Mouse (Mus musculus) right cerebral cortex, adult 18-20 months (tissue): ENCODE results near the gene Rimklb.
"Not testable (repeated sequence)": the region's sequence is repeated elsewhere in the genome, so short reads cannot be mapped to it uniquely, and the experiment has no call there.

Experiments
- DNase-seq: peaks from one replicate; pipeline ENCODE4 v3.0.0; 2022; ENCODE audit warnings: mixed read lengths

Rimklb gene

DNA sequence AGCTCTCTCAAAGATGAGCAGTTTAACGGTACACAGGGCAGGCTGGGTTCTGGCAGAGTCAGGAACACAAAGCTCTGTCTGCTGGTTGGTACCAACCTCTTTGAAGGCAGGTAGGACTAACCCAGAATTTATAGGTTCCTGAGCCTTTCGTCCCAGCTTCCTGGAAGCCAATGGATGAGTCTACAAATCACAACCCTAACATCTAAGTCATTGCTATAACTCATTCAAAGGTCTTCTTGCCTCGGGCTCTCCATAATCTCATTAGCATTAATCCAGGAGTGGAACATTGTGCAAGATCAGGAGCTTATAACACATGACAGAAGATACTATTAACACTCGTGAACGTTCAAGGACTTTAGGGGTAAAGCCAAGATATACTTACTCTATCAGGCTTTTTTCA is at the start of gene Rimklb:
Gene Rimklb (minus strand): TSS at position 101 of the 400 bp plus-strand sequence.
- no peak for DNase-seq

- DNase-seq = no peak
These were observed 47.4 kb upstream of the Rimklb start for GRCm38 (mm10) chr6:122545948-122546347.

DNA sequence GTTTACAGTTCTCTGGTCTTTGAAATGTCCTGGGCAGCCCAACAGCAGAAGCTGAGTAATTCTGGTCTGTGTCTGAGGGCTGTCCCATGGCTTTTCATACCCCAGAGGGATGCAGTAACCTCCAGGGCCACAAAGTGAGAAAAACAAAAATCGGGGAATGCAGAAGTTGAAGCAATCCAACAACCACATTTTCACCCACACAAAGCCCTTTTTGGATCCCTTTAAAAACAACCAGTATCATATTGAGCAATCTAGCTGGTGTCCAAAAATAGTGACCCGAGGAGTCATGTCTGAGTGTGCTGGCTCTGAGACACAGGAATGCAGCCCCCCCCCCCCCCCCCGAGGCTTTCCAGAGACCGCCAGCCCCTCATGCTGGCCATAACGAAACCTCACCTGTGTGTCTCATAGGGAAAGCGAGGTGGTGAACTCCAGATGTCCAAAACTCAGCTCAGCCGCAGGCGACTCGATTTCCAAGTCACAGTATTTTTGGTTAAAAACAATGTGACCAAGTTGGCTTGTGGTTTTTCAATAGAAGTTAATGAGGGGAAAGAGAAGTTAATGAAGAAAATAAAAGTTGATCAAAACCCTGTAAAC is 46.8 kb upstream of the Rimklb start:
- no peak for DNase-seq

DNA sequence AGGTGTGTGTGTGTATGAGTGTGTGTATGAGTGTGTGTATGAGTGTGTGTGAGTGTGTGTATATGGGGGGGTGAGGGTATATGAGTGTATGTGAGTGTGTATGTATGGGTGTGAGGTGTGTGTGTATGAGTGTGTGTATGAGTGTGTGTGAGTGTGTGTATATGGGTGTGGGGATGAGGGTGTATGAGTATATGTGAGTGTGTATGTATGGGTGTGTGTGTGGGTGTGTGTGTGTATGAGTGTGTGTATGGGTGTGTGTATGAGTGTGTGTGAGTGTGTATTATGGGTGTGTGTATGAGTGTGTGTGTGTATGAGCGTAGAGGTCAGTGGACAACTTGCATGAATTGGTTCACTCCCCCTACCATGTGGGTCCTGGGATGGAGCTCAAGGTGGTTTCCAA is 46.1 kb upstream of the Rimklb start:
- no peak for DNase-seq

- DNase-seq = no peak
These were observed 45.0 kb upstream of the Rimklb start for GRCm38 (mm10) chr6:122543574-122543973.

- not testable (repeated sequence) for DNase-seq
These were observed 43.9 kb upstream of the Rimklb start for GRCm38 (mm10) chr6:122542459-122542858.

DNA sequence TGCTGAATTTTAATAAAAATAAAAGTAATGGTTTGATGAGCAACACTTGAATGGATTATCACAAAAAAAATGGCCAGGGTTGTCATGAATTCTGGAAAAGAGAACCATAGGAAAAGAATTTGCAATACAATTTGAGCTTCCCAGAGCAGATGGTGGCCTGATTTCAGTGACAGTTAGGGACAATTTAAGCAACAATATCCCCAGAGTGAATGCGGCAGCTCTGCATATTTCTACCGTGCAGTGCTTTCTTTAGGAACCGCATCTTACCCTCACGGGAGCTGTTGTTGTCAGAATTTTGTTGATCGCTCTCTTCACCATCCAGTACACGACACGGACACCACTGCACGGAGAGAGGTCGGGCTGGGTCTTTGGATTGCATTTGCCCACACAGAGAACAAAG is 41.0 kb upstream of the Rimklb start:
- peak; percentile 17 for DNase-seq

DNA sequence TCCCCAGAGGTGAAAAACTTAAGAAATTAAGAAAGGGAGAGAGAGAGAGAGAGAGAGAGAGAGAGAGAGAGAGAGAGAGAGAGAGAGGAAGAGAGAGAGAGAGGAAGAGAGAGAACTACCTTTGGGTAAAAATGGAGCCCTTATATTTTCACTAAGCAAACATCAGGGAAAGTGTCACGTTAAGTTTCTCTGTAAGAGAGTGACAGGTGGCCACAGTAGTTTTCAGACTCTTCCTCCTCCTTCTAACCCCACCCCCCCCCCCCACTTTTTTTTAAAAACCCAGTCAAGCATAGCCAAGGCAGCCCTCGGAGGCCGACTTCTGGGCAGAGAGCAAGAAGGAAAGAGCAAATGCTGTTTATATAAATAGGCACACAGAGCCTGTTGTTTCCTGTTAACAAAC is 35.5 kb upstream of the Rimklb start:
- DNase-seq = no peak

GRCm38 (mm10) chr6:122532883-122533302 is 34.3 kb upstream of the Rimklb start:
- DNase-seq = no peak

GRCm38 (mm10) chr6:122531466-122532174 is 33.1 kb upstream of the Rimklb start:
- DNase-seq = no peak

DNA sequence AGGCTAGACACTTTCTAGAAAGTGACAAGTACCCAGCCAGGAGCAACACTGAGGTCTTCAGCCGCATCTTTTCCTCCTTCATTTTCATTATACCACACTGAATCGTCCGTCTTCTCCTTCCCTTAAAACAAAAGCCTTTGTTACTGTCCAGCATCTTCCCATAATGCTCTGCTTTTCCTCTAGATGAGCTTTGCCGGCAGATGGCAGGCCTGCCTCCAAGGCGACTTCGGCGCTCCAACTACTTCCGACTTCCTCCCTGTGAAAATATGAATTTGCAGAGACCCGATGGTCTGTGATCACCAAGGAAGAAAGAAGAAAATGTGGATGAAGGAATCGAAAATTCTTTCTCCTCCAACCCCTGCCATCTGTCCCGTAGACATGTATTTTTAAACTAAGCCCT is 29.6 kb upstream of the Rimklb start:
- no peak for DNase-seq

- DNase-seq = no peak
These were observed 29.0 kb upstream of the Rimklb start for GRCm38 (mm10) chr6:122527596-122527995.

DNA sequence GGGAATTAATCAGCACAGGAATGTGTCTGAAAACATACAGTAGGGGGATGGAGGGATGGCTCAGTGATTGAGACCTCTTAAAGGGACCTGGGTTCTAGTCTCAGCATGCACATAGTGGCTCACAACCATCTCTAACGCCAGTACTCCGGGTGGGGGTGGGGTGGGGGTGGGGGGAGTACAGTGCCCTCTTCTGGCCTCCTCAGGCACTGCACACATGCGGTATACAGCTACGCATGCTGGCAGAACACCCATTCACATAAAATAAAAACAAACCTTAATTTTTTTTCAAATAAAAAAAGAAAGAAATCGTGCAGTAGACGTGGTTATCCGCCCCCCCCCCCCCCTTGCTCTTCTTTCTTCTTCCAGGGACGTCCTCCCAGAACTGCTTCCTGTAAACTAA is 24.7 kb upstream of the Rimklb start:
- DNase-seq = no peak

DNA sequence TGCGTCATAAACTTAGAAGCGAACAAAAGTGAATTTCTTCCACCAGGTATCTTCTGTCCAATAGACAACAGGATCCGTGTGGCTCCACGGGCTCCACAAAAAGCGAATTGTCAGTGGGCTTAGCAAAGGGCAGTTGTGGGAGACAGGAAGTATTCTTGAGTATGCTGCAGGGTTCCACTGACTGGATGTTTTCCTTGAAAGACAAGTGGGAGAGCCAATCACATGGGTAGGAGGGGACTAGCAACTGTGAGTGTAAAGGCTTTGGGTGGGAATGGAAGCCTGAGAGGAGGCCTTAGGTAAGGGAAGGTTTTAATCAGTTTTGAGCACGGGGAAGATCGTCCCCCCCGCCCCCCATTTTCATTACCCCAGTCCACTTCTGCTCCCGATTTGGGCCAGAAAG is 24.0 kb upstream of the Rimklb start:
- DNase-seq = no peak

GRCm38 (mm10) chr6:122519384-122519783 is 20.8 kb upstream of the Rimklb start:
- DNase-seq = no peak

GRCm38 (mm10) chr6:122517668-122518067 is 19.1 kb upstream of the Rimklb start:
- no peak for DNase-seq

- DNase-seq = not testable (repeated sequence)
These were observed 17.2 kb upstream of the Rimklb start for GRCm38 (mm10) chr6:122515762-122516161.

- no peak for DNase-seq
These were observed 15.8 kb upstream of the Rimklb start for GRCm38 (mm10) chr6:122514312-122514711.

DNA sequence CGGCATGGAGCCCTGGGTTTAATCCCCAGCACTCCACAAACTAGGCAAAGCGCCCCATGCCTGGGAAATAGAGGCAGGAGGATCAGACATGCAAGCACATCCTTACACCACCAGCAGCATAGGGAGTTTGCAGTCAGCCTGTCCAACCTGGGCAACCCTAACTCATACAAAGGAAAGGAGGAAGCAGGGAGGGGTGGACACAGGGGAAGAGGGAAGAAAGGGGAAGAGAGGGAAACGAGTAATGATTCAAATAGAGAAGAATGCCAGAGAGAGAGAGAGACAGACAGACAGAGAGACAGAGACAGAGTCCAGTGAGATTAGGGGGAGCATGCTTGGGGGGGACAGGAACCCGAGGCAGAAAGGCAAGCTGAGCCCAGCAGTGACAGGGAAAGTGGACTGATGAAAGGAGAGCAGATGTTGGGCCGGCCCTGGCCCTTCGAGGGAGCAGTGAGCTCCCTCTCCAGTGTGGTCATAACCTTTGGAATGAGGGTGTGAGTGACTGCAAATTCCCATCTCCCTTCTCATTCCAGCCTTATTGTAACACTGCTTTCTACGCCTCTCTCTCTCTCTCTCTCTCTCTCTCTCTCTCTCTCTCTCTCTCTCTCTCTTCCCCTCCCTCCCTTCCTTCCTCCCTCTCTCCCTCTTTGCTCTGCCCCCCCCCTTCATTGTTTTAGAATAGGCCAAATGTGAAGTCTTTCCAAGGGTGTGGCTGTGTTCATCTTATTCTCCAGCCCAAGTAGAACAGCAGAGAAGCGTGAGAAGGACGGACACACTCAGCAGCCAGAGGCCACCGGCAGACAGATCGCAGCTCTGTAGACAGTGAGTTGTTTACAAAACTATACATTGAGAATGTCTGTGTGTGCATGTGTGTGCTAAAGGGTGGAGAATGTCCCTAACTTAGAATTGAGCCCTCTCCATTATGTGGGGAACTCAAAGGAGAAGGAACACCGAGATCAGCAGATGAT is 14.6 kb upstream of the Rimklb start:
- DNase-seq = no peak

DNA sequence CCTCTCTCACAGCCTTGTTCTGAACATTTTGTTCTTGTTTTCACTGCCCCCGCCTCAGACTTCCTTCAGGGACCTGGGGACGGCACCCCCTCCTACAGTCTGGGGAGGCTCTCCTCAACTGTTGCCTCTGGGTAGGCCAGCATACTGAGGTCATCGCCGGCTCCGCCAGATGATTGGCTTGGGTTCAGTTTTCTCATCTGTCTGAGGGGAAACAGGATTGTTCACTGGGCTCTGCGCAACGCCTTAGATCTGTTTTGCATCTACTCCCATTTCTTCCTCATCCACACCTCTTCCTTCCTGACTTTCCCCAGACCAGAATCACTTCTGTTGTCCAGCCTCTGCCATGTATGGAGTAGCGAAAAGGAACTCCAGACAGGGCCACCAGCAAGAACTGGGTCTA is 9.9 kb upstream of the Rimklb start:
- no peak for DNase-seq

DNA sequence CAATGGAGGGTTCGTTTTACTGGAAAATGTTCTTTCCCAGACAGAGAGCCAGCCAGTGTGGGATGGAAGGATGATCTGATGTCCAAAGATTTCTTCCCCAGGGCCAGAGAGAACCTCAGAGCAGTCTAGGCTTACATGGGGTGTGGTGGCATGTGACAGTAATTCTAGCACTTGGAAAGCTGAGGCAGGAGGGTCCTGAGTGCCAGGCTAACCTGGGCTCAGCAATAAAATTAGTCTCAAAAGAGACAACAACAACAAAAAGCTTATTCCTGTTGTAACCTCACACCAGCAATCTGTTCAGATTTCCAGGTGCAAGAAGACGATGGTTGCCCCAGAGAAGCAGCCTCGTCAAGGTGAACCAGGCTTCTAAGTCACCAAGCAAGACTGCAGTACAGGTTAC is 7.0 kb upstream of the Rimklb start, which contains the start of gene Mfap5:
Gene Mfap5 (plus strand): TSS at position 301 of the 400 bp plus-strand sequence.
- DNase-seq = no peak

GRCm38 (mm10) chr6:122505041-122505440 is 6.5 kb upstream of the Rimklb start:
- no peak for DNase-seq

DNA sequence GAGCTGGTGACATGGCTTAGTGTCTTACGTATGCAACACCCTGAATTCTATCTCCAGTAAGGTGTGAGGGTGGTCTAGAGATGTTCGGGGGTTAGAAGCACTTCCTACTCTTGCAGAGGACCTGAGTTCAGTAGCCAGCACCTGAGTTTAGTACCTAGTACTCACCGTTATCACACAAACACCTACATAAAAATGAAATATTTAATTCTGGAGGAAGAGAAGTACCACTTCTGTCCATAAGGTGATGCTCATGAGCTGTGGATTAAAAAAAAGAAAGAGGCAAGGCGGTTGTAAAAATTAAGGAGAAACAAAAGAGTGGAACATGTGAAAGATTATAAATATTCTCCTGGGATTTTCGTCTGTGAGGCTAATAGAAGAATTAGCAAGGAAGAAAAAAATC is 2.1 kb downstream of the Rimklb start:
- DNase-seq = no peak
